Mouse (Mus musculus): ENCODE results near the gene Ptprq.

- no peak for TF ChIP-seq CTCF (IDR thresholded peaks at IDR 0.05; ENCODE audit: control insufficient read depth, insufficient read depth, insufficient read length)
- no peak for TF ChIP-seq USF1 (IDR thresholded peaks at IDR 0.05; ENCODE audit: low read depth)
- TF ChIP-seq MAX (IDR thresholded peaks at IDR 0.05) = no peak
- no peak for TF ChIP-seq MYOD1 (IDR thresholded peaks at IDR 0.05; ENCODE audit: control insufficient read depth, insufficient read length, low read depth)
- TF ChIP-seq CEBPB (IDR thresholded peaks at IDR 0.05; ENCODE audit: low read depth) = no peak
- no peak for TF ChIP-seq FOSL1 (IDR thresholded peaks at IDR 0.05; ENCODE audit: insufficient read depth, low read length, poor library complexity, severe bottlenecking)
These were observed 191.1 kb downstream of the Ptprq start for GRCm38 (mm10) chr10:107528758-107529157.

Data from C2C12 (cell line).